Mouse (Mus musculus) liver, postnatal 0 days (tissue): ENCODE data around the gene Nrxn2.

Experiments used
- CTCF ChIP-seq: sonication (generic); IDR thresholded peaks from 2 replicates; pipeline ENCODE4 v1.5.1; 2016; ENCODE audit warnings: antibody characterized with exemption, low read depth
- EP300 ChIP-seq: IDR thresholded peaks from 2 replicates; pipeline ENCODE4 v1.6.1; 2016; ENCODE audit warnings: antibody characterized with exemption, low read depth, mild to moderate bottlenecking

DNA sequence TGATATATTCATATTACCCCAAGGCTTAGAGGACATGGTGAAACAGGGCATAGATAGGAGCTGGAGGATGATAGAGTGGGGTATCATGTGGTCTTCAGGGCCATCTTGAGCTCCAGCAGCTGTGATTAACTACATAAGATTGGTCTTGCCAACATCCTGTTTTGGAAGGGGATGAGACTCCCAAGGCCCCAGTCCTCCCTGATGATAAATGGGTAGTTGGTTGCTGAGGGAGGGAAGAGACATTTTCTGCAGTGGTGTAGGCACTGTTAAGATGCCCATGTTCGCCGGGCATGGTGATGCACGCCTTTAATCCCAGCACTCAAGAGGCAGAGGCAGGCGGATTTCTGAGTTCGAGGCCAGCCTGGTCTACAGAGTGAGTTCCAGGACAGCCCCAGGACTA, 37.3 kb upstream of the Nrxn2 start:
- TF ChIP-seq EP300 (no peak), CTCF (no peak)
